Mouse (Mus musculus) 416B (cell line): ENCODE measurements around the gene Hspa5.
A peak's percentile ranks its signal among the peaks of the same experiment; 100 is the strongest.
"Not testable (repeated sequence)": the region's sequence is repeated elsewhere in the genome, so short reads cannot be mapped to it uniquely, and the experiment has no call there.

Experiments used
- DNase-seq: peaks from one replicate; pipeline ENCODE4 v3.0.0; 2011; ENCODE audit warnings: low read depth

The Hspa5 gene

GRCm38 (mm10) chr2:34808057-34808456, 36.3 kb downstream of the Hspa5 start:
- peak; percentile 57 for DNase-seq

GRCm38 (mm10) chr2:34809568-34809967, 37.8 kb downstream of the Hspa5 start:
- no peak for DNase-seq

- no peak for DNase-seq
These were observed 39.0 kb downstream of the Hspa5 start for GRCm38 (mm10) chr2:34810775-34811174.

GRCm38 (mm10) chr2:34812706-34813105, 40.9 kb downstream of the Hspa5 start:
- DNase-seq = no peak

- not testable (repeated sequence) for DNase-seq
These were observed 44.1 kb downstream of the Hspa5 start for GRCm38 (mm10) chr2:34815893-34816292.

- no peak for DNase-seq
These were observed 46.7 kb downstream of the Hspa5 start for GRCm38 (mm10) chr2:34818492-34818891.

- peak; percentile 95 for DNase-seq
These were observed 54.2 kb downstream of the Hspa5 start, which contains the start of gene Fbxw2 for GRCm38 (mm10) chr2:34825827-34826459. Fbxw2 (minus strand) TSS chr2:34826311.

- DNase-seq = no peak
These were observed 54.9 kb downstream of the Hspa5 start for GRCm38 (mm10) chr2:34826460-34827231.
